Mouse (Mus musculus) T-cell, adult 2 months (primary cell): ENCODE results near the gene Card19.

Source experiments
- DNase-seq: peaks from one replicate; pipeline ENCODE4 v3.0.0; 2022; ENCODE audit warnings: low spot score

The Card19 gene

DNA sequence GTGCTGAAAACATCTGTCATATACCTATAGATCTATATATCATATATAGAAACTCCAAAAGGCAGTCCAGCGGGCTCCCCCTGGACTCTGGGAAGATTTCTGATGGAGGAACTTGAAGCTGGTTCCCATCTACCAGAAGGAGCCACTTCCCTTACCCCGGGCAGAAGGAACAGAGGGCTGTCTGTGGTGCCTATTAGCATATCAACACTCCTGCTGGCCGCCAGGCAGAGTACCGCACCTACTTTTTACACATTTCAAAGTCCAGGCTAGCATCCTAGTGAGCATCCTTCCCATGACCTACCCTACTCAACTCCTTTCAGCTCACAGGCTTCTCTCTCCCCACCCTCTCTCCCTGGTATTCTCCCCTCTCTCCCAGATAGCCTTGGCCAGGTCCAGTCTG lies 9.8 kb upstream of the Card19 start:
- DNase-seq: no peak

DNA sequence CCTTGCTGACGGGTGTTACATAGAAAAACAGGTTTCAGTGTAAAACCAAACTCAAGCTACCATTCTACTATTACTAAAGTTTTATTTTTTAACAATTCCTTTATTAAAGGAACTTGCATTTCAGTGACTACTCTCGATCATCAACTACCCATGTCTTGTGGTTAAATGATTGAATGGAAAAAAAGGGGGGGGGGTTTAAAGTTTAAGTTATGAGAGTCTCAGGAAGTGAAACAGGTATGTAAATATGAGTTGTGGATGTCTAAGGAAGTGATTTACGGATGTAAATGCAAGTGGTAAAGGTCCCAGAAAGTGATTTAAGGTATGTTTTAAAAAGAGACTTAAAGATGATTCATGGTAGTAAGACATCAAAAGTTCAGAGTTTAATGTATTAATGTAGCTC lies 9.3 kb upstream of the Card19 start:
- DNase-seq: no peak

DNA sequence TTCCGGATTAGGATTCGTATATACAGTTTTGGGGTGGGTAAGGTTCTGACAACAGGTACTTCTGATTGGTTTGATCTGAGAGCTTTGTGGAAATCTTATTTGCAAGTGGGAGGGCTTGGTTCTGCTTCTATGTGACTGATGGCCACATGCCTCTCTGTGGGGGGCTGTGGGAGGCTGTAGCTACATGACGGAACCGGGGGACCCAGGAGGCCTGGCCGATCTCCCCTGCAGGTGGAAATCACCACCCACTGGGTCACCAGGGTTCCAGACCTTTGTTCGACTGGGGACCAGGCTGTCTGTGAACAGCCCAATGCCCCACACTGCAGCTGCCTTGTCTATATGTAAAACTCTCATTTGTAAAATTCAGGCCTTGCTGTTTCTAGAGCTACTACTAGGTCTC lies 8.9 kb upstream of the Card19 start:
- no peak for DNase-seq

DNA sequence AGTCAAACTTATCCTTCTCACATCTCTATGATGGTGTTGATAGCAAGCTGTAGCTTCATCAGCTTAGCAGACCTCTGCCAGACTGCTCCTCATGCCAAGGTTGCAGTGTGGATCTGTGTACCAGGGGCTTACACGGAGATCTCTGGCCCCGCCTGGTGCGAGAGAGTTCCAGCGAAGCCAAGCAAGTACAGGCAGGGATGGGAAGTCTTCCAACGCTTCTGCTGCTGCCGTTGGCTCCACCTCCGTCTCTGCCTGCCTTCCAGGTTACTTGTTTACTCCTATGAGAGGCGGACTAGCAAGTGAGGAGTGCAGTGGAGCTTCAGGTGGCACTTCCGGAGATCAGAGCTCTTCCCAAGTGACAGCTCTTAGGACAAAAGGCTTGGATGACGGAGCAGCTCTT lies 8.5 kb upstream of the Card19 start:
- DNase-seq: no peak

DNA sequence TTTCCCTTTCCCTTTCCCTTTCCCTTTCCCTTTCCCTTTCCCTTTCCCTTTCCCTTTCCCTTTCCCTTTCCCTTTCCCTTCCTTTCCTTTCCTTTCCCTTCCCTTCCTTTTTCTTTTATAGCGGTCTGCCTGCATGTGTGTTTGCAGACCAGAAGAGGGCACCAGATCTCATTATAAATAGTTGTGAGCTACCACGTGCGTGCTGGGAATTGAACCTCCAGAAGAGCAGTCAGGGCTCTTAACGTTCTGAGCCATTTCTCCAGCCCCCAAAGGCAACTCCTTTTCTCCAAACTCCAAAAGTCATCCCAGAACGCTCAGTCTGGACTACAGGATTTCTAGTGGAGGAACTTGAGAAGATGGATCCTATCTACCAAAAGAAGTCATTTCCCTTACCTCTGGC lies 5.1 kb upstream of the Card19 start:
- no peak for DNase-seq

DNA sequence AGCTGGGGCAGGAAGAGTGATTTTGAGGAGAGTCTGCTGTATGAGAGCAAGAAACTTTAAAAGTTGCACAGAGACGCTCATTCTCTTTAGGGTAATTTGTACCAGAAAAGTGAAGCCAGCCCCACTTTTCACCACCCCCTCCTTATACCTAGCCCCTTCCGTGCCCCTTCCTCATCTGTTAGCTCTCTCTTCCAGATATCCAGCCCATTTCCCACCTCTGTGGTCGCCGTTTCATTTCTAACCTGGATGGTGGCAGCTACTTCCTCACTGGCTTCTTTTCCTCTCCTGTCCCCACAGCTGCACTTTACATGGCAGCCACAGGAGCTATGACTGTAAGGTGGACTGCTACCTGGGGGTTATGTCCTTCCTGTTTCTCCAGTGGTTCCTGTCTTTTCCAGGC lies 3.5 kb upstream of the Card19 start:
- DNase-seq: no peak

DNA sequence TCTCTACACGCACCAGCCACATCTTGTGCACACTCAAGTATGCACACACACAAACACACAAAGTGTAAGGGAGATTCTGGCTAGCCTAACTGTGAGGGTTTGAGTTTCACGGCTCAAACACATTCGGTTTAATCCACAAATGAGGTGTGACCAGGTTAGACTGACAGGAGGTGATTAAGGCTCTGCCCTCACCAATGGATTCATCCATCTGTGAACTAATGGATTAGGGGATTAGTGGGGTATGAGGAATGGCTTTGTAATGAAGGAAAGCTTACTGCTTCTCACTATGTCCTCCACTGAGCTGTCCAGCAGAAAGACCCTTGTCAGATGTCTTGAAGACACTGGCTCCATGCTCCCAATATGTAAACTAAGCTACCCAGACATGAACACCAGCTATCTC lies 2.8 kb upstream of the Card19 start:
- DNase-seq: no peak

DNA sequence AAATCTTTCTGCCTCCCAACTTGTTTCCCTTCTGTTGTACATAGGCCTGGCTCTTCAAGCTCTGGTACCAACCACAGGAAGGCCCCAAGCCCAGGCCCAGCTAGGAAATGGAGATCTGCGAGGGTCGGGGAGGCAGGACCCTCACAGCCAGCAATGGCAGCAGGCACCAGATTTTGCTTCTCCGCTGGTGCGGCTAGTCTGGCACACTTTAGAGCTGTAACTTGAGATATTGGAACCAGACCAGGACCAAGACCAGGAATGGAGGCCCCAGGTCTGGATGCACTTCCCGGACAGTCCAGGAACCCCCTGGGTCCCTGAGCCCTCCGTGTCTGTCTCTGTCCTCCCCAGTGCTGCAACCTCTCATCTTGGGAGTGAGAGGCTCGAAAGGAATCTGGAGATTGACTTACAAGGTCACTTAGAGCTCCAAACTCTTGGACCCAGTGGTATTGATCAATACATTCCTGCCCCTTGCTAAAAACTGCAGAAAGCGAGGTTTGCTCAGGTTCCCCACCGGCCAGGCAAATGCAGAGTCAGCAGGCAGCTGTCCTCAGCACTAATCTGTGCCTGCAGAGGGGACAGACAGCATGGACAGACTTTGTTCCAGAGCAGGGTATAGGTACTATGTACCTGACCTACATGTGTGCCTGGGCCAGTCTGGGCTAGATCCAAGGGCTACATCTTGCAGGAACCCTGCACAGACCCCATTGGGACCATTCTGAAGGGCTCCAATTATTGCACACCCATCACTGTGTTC lies 1.1 kb upstream of the Card19 start:
- no peak for DNase-seq

DNA sequence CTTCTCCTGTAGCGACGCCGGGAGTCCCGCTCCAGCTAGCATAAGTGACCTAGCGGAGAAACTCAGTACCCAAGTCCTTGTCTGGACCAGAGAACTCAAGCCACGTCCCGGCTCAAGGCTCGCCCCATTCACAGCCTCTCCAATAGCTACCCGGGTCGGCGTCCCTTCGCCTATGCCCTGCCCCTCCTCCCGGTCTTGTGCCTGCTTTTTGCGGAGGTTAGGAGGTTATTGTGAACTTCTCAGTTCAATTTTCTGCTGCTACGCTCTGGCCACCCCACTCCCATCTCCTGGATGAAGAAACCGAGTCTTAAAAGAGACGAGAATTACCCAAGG lies 349 bp upstream of the Card19 start:
- no peak for DNase-seq

DNA sequence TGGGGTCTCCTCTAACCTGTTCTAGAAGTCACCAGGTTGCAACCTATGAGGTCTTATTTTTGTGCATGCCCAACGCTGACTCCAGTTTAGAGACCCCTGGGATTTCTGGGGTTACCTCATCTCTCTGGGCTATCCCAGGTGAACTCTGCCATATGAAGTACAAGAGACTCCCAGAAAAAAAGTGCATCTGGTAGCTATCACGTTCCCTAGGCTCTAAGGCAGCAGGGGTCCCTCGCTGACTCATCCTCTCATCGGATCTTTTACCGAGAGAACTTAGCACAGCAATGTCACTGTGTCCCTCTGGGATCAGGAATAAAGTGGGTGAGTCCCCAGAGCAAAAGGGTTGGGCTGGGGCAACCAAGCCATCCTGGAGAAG lies 721 bp downstream of the Card19 start:
- DNase-seq: no peak

DNA sequence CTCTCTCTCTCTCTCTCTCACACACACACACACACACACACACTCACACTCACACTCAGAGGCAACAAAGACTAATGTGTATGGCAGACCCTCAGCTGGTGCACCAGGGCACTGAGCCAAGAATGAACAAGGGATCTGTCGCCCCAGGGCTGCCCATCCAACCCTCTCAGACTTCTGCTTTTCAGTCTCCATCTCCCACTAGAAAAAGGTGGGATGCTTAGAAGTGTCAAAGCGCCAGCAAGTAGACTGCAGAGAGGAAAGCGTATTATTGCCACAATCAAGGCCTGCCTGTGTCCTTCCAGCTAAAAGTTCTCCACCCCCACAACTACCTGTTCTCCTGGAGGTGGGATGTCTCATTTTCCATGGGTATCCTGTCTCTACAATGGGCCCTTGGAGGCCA lies 1.4 kb downstream of the Card19 start:
- no peak for DNase-seq

DNA sequence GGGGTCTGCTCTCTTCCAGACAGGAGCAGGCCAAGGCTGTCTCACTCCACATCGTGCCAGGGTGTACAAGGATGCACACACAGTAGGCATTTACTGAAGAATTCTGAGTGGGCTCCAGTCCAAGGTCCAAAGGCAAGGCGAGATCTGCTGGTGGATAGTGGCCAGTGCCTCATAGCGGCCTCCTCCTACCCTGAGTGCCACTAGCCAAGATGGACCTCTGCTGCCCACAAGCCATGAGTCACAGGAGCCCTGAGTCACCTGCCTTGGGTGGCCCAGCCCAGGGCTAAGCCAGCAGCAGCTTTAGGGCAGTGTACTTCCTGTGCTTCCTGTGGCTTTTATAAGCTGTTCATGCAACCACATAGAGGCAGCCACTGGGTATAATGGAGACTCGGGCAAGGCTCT lies 2.3 kb downstream of the Card19 start:
- peak; percentile 47 for DNase-seq

DNA sequence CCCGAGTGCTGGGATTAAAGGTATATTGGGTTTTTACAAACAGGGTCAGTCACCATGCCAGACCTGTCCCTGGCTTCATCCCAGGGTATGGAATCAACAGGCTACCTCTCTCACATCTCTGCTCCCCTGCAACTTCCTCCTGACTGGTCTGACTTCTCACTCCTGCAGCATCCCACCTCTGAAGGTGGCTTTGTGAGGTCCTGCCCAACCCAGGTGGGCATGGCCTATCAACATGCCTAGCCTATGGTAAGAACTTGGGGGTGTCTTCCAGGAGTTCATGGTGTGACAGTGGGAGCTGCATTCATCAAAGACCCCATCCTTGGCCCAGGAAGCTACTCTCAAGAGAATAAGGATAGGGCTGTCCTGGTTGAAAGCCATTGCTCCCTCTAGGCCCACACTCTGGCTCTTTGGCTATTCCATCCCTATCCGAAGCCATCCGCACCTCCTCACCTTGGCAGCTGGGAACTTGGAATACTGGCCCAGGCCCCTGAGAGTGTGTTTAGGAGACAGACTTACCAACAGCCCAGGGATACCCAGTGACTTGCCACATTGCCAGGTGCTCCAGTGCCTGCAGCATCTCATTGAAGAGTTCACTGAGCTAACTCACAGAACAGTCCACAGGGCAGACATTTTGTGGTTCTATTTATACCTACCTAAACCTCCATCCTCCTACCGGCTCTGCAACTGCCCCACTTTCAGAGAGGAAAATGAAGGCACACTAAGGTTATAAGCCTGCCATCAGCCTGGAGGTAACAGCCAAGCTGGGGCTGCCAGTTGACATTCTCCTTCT lies 2.9 kb downstream of the Card19 start:
- DNase-seq: no peak

DNA sequence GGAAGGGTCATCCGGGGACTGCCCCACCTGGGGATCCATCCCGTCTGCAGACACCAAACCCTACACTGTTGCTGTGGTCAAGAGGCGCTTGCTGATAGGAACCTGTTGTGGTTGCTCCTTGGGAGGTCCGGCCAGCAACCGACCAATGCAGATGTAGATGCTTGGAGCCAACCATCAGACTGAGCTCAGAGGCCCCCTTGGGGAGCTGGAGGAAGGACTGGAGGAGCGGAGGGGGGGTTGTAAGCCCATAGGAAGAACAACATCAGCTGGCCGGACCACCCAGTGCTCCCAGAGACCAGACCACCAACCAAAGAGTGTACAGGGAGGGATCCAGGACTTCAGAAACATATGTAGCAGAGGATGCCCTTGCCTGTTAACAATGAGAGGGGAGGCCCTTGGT lies 6.5 kb downstream of the Card19 start:
- DNase-seq: no peak

DNA sequence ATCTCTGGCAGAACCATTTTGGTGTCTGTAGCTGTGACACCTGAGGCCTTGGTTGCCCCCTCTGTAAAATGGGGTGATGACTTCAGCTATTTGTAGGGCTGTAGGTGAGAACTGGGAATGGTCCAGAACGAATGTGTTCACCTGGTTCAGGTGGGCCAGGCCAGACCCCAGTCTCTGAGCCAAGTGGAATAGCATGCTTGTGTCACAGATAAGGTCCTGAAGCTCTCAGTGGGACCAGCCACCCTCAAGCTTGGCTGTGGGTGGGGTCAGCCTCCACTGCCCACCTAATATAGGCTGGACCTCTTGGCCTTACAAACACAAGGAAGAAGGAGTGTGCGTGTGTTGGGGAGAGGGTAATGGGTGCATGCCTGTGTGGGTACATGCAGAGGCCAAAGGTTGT lies 9.5 kb downstream of the Card19 start:
- DNase-seq: no peak

DNA sequence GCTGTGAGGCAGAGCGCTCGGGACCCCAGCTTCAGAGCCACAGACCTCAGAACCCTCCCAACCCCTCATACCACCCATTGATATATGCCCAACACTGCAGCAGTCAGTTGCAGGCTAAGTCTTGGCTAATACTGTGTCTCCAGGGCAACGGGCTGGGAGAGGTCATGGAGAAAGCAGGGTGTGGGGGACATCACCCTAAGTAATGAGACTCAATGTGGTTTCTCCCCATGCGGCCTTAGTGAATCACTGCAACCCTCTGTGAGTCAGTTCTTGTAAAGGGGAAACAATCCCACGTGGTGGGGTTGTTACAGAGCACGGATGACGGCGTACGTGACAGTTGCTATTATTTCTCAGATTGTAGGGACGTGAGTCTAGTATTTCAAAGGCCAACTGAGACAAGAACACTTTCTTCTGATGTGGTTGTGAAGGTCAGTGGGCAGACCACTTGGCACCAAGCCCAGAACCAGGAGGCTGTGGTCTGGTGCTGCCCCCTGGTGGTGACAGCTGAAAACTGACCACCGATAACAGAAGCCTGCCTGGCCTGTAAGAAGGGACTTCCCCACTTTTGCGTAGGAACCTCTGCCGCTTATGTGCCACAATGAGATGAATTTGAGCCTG lies 10.3 kb downstream of the Card19 start:
- DNase-seq: peak; percentile 73

DNA sequence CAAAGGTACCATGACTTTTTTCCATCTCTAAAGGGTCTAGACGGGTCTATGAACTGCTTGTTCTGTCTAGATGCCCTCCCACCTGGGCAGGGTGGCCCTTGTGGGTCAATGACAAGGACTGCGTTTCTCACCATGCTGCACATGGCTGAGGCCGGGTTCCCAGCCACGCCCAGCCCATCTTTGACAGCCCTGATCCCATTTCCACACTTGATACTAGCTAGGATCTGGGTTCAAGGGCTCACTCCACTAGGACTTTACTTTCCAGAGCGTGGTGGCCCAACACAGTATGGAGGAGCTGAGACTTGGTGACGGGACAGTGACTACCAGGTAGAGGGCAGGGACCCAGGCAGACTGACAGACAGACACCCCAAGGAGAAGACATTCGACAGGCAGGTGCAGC lies 13.3 kb downstream of the Card19 start:
- no peak for DNase-seq

DNA sequence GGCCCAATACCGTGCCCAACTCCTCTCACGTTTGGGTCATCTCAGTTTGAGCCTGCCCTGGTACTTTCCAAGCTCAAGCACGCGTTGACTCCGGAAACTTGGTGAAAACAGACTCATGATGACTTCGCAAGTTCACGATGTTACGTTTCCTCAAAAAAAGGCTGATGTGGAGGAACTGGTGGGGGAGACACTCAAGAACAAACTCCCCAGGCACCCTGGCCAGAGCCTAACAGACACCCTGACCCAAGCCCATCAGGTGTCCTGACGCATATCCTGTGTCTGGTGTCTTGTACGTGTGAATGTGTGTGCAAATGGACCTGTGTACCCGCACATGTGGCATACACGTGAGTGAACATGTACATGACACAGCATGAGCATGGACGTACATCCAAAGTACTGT lies 15.1 kb downstream of the Card19 start:
- no peak for DNase-seq

DNA sequence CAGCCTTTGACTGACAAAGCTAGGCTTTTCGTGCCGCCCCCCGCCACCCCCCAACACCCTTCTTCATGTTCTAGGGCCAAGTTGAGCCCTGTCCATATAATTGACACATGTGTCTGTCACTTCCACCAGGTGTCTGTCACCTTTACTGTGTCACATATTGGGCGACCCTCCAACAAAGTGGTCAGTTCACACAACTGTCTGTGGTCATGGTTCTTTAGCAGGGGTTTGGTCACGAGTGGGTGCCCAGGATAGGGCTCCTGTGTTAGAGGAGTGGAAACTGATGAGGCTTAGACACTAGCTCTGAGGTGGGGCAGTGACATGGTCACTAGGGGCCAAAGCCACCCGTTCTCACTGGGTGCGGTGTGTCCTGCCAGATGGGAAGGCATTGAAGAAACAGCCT lies 15.9 kb downstream of the Card19 start:
- DNase-seq: no peak

DNA sequence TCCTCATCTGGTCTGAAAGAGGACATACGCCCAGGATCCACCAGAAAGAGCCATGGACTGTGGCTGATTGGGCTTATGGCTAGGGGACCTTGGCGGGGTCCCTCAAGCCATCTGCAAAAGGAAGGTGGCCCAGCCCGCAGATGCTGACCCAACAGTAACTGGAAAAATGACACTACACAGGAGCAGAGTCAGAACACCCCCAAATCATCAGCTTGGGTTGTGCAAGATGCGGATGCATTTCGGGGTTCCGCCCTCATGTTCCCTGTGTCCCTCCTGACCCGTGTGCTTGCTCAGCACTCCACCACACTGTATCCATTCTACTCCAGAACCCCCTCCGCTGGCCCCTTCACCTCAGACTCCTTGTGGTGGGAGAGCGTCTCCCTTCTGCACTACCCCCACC lies 17.1 kb downstream of the Card19 start:
- DNase-seq: no peak

DNA sequence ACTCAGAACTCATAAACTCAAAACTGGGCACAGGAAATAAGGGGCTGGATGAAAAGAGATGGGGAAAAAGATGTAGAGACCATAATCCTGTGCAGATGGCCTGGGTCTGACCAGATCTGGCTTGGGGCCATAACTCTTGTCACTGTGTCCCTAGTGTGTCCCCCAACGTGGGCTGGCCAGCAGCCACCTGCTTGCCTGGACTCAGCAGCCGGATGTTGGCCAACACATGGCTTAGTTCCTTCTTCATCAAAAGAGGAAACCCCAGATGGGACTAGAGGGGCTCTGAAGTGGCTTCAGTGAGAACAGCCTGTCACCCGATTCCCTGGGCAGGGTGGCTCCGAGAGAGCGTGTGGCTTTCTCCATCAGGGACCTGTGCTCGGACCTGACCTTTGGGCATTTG lies 19.1 kb downstream of the Card19 start:
- DNase-seq: no peak

DNA sequence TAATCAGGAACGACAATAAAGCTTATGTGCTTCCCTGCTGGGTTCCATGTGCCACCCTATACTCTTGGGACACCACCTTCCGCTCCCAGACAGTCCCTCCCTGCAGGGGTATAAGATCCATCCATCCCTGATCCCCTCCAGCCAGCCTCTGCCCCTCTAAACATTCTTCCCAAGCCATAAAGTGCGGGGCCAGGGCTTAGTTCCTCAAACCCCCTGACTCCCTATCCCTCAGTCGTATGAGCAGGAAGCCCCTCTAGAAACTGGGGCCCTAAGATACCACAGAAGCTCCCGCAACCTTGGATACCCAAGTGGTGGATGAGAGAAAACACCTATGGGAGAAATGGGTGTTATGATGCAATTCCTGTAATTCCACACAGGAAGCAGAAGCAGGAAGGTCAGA lies 19.6 kb downstream of the Card19 start:
- no peak for DNase-seq

DNA sequence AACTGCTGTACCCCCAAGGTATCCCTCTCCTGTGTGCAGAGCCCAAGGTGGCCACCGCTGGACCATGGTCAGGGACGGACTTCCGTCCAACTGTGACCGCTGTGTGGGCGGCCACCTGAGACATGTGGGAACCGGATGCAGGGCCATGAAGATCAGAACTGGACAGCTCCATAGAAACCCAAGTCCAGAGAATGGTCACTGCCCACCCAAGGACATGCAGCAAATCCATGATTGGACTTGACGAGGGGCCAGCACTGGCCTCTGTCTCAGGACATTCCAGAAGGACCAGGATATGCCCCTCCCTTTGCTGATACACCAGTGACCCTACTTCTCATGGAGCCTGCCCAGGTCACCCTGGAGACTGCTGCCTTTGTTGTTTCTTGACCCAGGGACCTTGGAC lies 20.2 kb downstream of the Card19 start:
- no peak for DNase-seq

DNA sequence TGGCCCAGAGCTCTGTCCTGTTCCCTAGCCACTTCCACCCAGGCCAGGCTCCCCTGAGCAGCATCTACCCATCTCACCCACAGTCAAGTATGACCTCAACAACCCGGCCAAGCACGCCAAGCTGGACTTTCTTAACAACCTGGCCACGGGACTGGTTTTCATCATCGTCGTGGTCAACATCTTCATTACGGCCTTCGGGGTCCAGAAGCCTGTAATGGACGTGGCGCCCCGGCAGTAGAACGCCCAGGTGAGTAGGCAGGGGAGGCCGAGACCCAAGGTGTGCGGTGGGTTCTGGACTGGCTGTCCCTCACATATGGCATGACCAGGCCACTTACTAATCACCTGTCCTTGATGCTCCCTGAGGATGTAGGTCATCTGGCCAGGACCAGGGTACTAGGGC lies 21.0 kb downstream of the Card19 start:
- DNase-seq: no peak
